Mouse (Mus musculus) cerebellum, adult 11 months (tissue): ENCODE data around the gene Adra1b.
A peak's percentile ranks its signal among the peaks of the same experiment; 100 is the strongest.

ENCODE experiments used
- DNase-seq: peaks from one replicate; pipeline ENCODE4 v3.0.0; 2022

The Adra1b gene

GRCm38 (mm10) chr11:43892546-43892945, 8.5 kb downstream of the Adra1b start:
- no peak for DNase-seq

GRCm38 (mm10) chr11:43891457-43891856, 9.6 kb downstream of the Adra1b start:
- DNase-seq, result no peak

- DNase-seq, result no peak
These were observed 11.6 kb downstream of the Adra1b start for GRCm38 (mm10) chr11:43889208-43889915.

- DNase-seq, result no peak
These were observed 12.3 kb downstream of the Adra1b start for GRCm38 (mm10) chr11:43888736-43889135.

GRCm38 (mm10) chr11:43887597-43887996, 13.4 kb downstream of the Adra1b start:
- DNase-seq, result no peak

GRCm38 (mm10) chr11:43884521-43884920, 16.5 kb downstream of the Adra1b start:
- DNase-seq, result no peak

- no peak for DNase-seq
These were observed 17.3 kb downstream of the Adra1b start for GRCm38 (mm10) chr11:43883641-43884181.

GRCm38 (mm10) chr11:43877211-43877610, 23.8 kb downstream of the Adra1b start:
- no peak for DNase-seq

GRCm38 (mm10) chr11:43867721-43868281, 33.2 kb downstream of the Adra1b start:
- no peak for DNase-seq

GRCm38 (mm10) chr11:43865298-43866165, 35.5 kb downstream of the Adra1b start:
- no peak for DNase-seq

- DNase-seq, result no peak
These were observed 48.0 kb downstream of the Adra1b start for GRCm38 (mm10) chr11:43853046-43853445.

- DNase-seq, result no peak
These were observed 53.0 kb downstream of the Adra1b start for GRCm38 (mm10) chr11:43848056-43848455.

- no peak for DNase-seq
These were observed 59.4 kb downstream of the Adra1b start for GRCm38 (mm10) chr11:43841596-43841995.

GRCm38 (mm10) chr11:43840491-43840890, 60.5 kb downstream of the Adra1b start:
- DNase-seq, result no peak

- peak; percentile 15 for DNase-seq
These were observed 64.9 kb downstream of the Adra1b start for GRCm38 (mm10) chr11:43835880-43836740.

- no peak for DNase-seq
These were observed 65.6 kb downstream of the Adra1b start for GRCm38 (mm10) chr11:43835456-43835855.

GRCm38 (mm10) chr11:43834531-43834930, 66.5 kb downstream of the Adra1b start:
- no peak for DNase-seq

GRCm38 (mm10) chr11:43831530-43831929, 69.5 kb downstream of the Adra1b start:
- no peak for DNase-seq

- DNase-seq, result no peak
These were observed 74.2 kb downstream of the Adra1b start for GRCm38 (mm10) chr11:43826769-43827168.

GRCm38 (mm10) chr11:43823349-43823748, 77.7 kb downstream of the Adra1b start:
- no peak for DNase-seq

GRCm38 (mm10) chr11:43820552-43821460, 80.2 kb downstream of the Adra1b start:
- no peak for DNase-seq
